Mouse (Mus musculus): ENCODE measurements at regions not wholly inside any gene's neighbourhood (a gene's known extent, or its start where the extent isn't known, plus 50 kb on each side); places are given as distances from the start of the nearest gene placed in this dataset.

GRCm38 (mm10) chr14:23237376-23237775 is 776.9 kb downstream of the Kcnma1 start:
- DNase-seq = peak; percentile 13

GRCm38 (mm10) chr14:23198676-23199075 is 815.6 kb downstream of the Kcnma1 start:
- DNase-seq = no peak

GRCm38 (mm10) chr14:23194569-23195529 is 819.4 kb downstream of the Kcnma1 start:
- DNase-seq = no peak

GRCm38 (mm10) chr14:23192566-23192965 is 821.7 kb downstream of the Kcnma1 start:
- no peak for DNase-seq

- DNase-seq = no peak
Measured at GRCm38 (mm10) chr14:23185359-23185758, 828.9 kb downstream of the Kcnma1 start.

GRCm38 (mm10) chr14:23169346-23169745 is 844.9 kb downstream of the Kcnma1 start:
- no peak for DNase-seq

- no peak for DNase-seq
Measured at GRCm38 (mm10) chr14:23160567-23160966, 853.7 kb downstream of the Kcnma1 start.

GRCm38 (mm10) chr14:23150431-23150830 is 863.9 kb downstream of the Kcnma1 start:
- DNase-seq = no peak

- DNase-seq = no peak
Measured at GRCm38 (mm10) chr14:23146981-23147380, 867.3 kb downstream of the Kcnma1 start.

GRCm38 (mm10) chr14:23140385-23140784 is 873.9 kb downstream of the Kcnma1 start:
- no peak for DNase-seq

- no peak for DNase-seq
Measured at GRCm38 (mm10) chr14:23134723-23135122, 879.6 kb downstream of the Kcnma1 start.

GRCm38 (mm10) chr14:23131736-23132519 is 882.4 kb downstream of the Kcnma1 start:
- DNase-seq = no peak

- no peak for DNase-seq
Measured at GRCm38 (mm10) chr14:23115889-23116510, 898.3 kb downstream of the Kcnma1 start.

GRCm38 (mm10) chr14:23114910-23115309 is 899.4 kb downstream of the Kcnma1 start:
- DNase-seq = no peak

GRCm38 (mm10) chr14:23114456-23114855 is 899.8 kb downstream of the Kcnma1 start:
- DNase-seq = no peak

- peak; percentile 25 for DNase-seq
Measured at GRCm38 (mm10) chr14:23112369-23112768, 901.9 kb downstream of the Kcnma1 start.

GRCm38 (mm10) chr14:23108590-23108989 is 905.7 kb downstream of the Kcnma1 start:
- no peak for DNase-seq

GRCm38 (mm10) chr14:23107466-23107865 is 906.8 kb downstream of the Kcnma1 start:
- no peak for DNase-seq
